Mouse (Mus musculus): Measurements from ENCODE around the gene Tns3. TPM values are rescaled to one million over a fixed set of nuclear protein-coding genes. Genes with fewer than 3 reads are reported as not detected.
A peak's percentile ranks its signal among the peaks of the same experiment; 100 is the strongest.

Gene Tns3
- total RNA-seq, 1 experiment from 2014 or later, result 14.9 TPM

GRCm38 (mm10) chr11:8457951-8458350 lies 206.4 kb downstream of the Tns3 start:
- ATAC-seq (replicated peaks in 1 of 2; ENCODE audit: insufficient read depth in 1 of 2, low FRiP score in 2 of 2, low TSS enrichment in 1 of 2, low read depth in 1 of 2, poor library complexity in 2 of 2, severe bottlenecking in 2 of 2), result no peak

DNA sequence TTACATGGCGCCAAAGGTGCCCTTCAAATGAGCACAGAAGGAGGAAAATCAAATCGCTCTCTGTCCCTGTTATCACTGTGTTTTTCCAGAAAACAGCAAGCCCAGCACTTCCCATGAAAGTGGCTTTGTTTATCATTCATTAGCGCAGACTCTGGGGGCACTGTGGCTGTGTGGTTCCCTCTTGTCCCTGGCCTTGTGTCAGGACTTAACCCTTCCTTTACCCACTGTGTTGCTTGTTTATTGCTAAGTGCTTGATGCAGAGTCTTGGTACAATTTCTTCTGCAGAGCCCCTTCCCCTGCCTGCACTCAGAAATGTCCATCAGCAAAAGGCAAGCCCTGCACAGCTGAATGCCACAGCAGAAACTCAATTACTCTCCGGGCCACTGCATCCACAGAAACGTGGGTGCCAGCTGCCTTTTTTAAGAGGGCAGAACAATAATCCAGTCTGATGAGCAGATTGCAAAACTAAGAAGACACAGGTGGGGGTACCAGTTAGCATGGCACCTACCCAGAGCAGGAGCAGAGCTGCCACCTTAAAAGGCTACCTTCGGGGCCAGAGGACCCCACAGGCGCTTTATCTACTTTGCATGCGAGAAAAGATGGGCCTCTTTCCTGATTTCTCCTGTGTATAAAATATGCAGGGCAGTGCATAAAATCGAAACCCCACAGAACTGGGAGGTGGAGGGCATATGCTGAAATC lies 207.6 kb downstream of the Tns3 start:
- ATAC-seq (replicated peaks in 1 of 2; ENCODE audit: insufficient read depth in 1 of 2, low FRiP score in 2 of 2, low TSS enrichment in 1 of 2, low read depth in 1 of 2, poor library complexity in 2 of 2, severe bottlenecking in 2 of 2), result no peak

DNA sequence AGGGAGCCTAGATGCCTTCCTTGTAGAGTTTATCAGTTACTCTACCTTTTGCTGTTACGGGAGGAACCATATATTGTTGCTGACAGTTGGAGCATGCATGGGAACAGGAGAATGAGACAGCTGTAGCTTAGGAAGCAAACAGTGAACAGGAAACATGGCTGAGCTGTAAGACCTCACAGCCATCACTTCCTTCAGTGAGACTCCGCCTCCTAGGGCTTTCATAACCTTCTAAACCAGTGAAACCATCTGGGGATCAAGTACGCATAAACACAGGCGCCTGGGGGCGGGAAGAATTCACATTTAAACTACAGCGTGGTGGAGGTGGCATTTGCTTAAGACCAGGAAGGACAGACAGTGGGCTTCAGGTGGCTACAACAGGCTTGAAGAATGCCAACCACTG lies 208.7 kb downstream of the Tns3 start:
- peak; percentile 19 to 65; a peak in 3 of 4 replicates for ATAC-seq (replicated peaks in 1 of 2; ENCODE audit: insufficient read depth in 1 of 2, low FRiP score in 2 of 2, low TSS enrichment in 1 of 2, low read depth in 1 of 2, poor library complexity in 2 of 2, severe bottlenecking in 2 of 2)

GRCm38 (mm10) chr11:8453252-8453651 lies 211.1 kb downstream of the Tns3 start:
- no peak for ATAC-seq (replicated peaks in 1 of 2; ENCODE audit: insufficient read depth in 1 of 2, low FRiP score in 2 of 2, low TSS enrichment in 1 of 2, low read depth in 1 of 2, poor library complexity in 2 of 2, severe bottlenecking in 2 of 2)

GRCm38 (mm10) chr11:8451597-8452201 lies 212.6 kb downstream of the Tns3 start:
- no peak for ATAC-seq (replicated peaks in 1 of 2; ENCODE audit: insufficient read depth in 1 of 2, low FRiP score in 2 of 2, low TSS enrichment in 1 of 2, low read depth in 1 of 2, poor library complexity in 2 of 2, severe bottlenecking in 2 of 2)

- no peak for ATAC-seq (replicated peaks in 1 of 2; ENCODE audit: insufficient read depth in 1 of 2, low FRiP score in 2 of 2, low TSS enrichment in 1 of 2, low read depth in 1 of 2, poor library complexity in 2 of 2, severe bottlenecking in 2 of 2)
Measured at GRCm38 (mm10) chr11:8450540-8450939, 213.8 kb downstream of the Tns3 start.

GRCm38 (mm10) chr11:8445915-8446356 lies 218.4 kb downstream of the Tns3 start:
- ATAC-seq (replicated peaks in 1 of 2; ENCODE audit: insufficient read depth in 1 of 2, low FRiP score in 2 of 2, low TSS enrichment in 1 of 2, low read depth in 1 of 2, poor library complexity in 2 of 2, severe bottlenecking in 2 of 2), result no peak

DNA sequence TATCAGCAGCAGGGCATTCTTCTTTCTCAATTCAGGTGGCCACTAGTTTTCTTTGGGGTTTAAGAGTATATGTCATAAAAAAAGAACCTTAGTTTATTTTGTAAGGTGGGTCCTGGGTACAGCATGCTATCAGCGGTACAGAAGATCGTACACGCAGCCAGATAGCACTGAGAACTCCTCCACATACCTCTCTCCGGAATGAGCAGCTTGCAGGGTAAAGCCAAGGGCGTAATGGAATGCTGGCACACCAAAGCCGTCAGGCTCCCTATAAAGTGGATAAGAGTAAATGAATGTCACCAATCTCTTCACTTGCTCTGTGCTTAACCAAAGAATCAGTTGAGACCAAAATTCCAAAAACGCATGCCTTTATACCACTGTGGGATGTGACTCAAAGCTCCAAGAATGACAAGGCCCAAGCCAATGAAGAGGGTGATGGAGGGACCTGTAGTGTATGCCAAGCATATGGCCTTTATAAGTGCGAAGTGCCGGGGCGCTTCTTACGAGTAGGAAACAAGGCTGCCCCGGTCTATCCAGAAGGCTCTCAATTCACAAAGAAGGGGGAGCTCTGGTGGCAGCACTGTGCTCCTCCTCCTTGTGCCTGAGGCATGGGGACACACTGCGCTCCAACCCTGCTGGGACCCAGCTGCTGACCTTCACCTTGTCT lies 219.4 kb downstream of the Tns3 start:
- ATAC-seq (replicated peaks in 1 of 2; ENCODE audit: insufficient read depth in 1 of 2, low FRiP score in 2 of 2, low TSS enrichment in 1 of 2, low read depth in 1 of 2, poor library complexity in 2 of 2, severe bottlenecking in 2 of 2), result no peak

GRCm38 (mm10) chr11:8443539-8444292 lies 220.6 kb downstream of the Tns3 start:
- peak; percentile 71 to 78 for ATAC-seq (replicated peaks in 1 of 2; ENCODE audit: insufficient read depth in 1 of 2, low FRiP score in 2 of 2, low TSS enrichment in 1 of 2, low read depth in 1 of 2, poor library complexity in 2 of 2, severe bottlenecking in 2 of 2)

DNA sequence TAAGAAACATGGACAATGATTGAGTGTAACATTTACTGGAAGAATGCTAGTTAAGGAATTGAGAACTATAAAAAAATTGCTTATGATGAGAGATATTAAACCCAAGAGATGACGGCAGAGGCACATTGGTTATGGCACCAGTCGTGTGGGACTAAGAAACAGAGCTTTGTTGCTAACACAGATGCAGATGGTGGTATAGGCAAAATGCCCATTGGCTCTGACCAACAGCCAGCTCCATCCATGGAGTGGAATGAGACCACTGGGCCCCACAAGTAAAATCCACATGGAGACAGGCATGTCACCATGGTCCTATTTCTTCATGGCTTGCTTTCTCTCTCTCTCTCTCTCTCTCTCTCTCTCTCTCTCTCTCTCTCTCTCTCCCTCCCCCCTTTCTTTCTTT lies 223.6 kb downstream of the Tns3 start:
- ATAC-seq (replicated peaks in 1 of 2; ENCODE audit: insufficient read depth in 1 of 2, low FRiP score in 2 of 2, low TSS enrichment in 1 of 2, low read depth in 1 of 2, poor library complexity in 2 of 2, severe bottlenecking in 2 of 2), result no peak

DNA sequence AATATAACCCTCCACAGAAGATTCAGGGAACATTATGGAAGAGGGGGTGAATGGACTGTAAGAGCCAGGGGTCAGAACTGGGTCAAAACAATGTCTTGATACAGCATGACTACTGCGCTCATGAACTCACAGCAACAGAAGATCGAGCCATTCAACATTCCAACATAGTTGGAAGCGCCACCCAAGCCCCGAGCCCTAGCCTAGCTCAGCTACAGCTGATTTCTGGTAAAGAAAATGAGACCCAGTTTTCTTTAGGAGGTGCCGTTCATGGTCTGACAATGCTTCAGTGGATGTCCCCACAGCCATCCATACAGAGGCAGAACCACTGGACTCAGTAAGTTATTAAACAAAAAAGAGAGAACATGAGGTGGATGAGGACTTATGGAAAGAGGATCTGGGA lies 224.1 kb downstream of the Tns3 start:
- ATAC-seq (replicated peaks in 1 of 2; ENCODE audit: insufficient read depth in 1 of 2, low FRiP score in 2 of 2, low TSS enrichment in 1 of 2, low read depth in 1 of 2, poor library complexity in 2 of 2, severe bottlenecking in 2 of 2), result no peak

GRCm38 (mm10) chr11:8439035-8439434 lies 225.3 kb downstream of the Tns3 start:
- no peak for ATAC-seq (replicated peaks in 1 of 2; ENCODE audit: insufficient read depth in 1 of 2, low FRiP score in 2 of 2, low TSS enrichment in 1 of 2, low read depth in 1 of 2, poor library complexity in 2 of 2, severe bottlenecking in 2 of 2)

- no peak for ATAC-seq (replicated peaks in 1 of 2; ENCODE audit: insufficient read depth in 1 of 2, low FRiP score in 2 of 2, low TSS enrichment in 1 of 2, low read depth in 1 of 2, poor library complexity in 2 of 2, severe bottlenecking in 2 of 2)
Measured at GRCm38 (mm10) chr11:8438269-8438668, 226.1 kb downstream of the Tns3 start.

- ATAC-seq (replicated peaks in 1 of 2; ENCODE audit: insufficient read depth in 1 of 2, low FRiP score in 2 of 2, low TSS enrichment in 1 of 2, low read depth in 1 of 2, poor library complexity in 2 of 2, severe bottlenecking in 2 of 2), result no peak
Measured at GRCm38 (mm10) chr11:8435101-8435500, 229.2 kb downstream of the Tns3 start.

- no peak for ATAC-seq (replicated peaks in 1 of 2; ENCODE audit: insufficient read depth in 1 of 2, low FRiP score in 2 of 2, low TSS enrichment in 1 of 2, low read depth in 1 of 2, poor library complexity in 2 of 2, severe bottlenecking in 2 of 2)
Measured at GRCm38 (mm10) chr11:8434366-8434765, 230.0 kb downstream of the Tns3 start.

- ATAC-seq (replicated peaks in 1 of 2; ENCODE audit: insufficient read depth in 1 of 2, low FRiP score in 2 of 2, low TSS enrichment in 1 of 2, low read depth in 1 of 2, poor library complexity in 2 of 2, severe bottlenecking in 2 of 2), result no peak
Measured at GRCm38 (mm10) chr11:8433443-8433842, 230.9 kb downstream of the Tns3 start.

DNA sequence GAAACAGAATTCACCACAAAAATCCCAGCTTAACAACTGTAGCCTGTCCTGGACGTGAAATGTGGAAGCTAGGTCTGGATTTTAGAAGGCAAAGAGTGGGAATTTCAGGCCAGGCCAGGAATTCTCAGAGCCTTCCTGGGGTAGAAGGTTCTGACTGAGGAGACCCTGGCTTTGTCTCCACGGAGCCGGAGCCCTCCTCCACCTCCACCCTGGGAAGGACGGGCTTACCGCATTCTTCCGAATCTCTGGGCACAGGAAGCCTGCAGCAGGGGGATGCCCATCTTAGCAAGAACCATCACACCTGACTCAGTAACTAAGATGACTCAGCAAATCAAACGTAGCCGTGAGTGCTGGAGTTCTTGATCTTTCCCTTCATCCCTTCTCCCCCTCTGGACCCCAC lies 231.4 kb downstream of the Tns3 start:
- no peak for ATAC-seq (replicated peaks in 1 of 2; ENCODE audit: insufficient read depth in 1 of 2, low FRiP score in 2 of 2, low TSS enrichment in 1 of 2, low read depth in 1 of 2, poor library complexity in 2 of 2, severe bottlenecking in 2 of 2)

DNA sequence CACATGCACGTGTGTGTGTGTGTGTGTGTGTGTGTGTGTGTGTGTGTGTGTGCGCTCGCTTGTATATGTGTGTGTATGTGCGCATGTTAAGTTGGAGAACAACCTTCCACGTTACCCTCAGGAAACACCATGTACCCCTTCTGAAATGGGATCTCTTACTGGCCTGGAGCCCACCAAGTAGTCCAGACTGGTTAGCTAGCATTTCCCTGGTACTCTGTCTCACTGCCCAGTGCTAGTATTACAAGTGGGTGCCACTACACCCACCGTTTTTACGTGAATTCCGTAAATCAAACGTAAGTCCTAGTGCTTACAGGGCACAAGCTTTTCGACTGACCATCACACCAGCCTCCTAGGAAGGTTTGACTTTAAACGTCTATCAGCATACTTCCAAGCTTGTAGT lies 236.7 kb downstream of the Tns3 start:
- no peak for ATAC-seq (replicated peaks in 1 of 2; ENCODE audit: insufficient read depth in 1 of 2, low FRiP score in 2 of 2, low TSS enrichment in 1 of 2, low read depth in 1 of 2, poor library complexity in 2 of 2, severe bottlenecking in 2 of 2)
